Mouse (Mus musculus): Measurements from ENCODE around the gene 2310061I04Rik. TPM values are rescaled to one million over a fixed set of nuclear protein-coding genes. Genes with fewer than 3 reads are reported as not detected.

Gene 2310061I04Rik
- polyA plus RNA-seq, 1 experiment from 2014 or later = 26.7 TPM

DNA sequence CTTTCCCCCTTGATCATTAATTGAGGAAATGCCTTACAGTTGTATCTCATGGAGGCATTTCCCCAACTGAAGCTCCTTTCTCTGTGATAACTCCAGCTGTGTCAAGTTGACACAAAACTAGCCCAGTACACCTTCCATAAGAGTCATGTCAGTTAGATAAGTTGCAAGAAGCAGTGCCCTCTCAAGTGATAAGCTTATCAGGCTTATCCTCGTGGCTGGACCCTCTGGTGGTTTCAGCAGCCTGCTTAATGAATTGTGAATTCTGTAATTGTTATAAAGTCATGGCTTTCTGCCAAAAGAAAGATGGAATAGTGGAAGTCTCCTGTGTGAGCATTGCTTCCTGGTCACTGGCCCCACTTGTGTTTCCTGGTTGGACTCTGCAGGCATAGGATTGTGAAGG lies 30.2 kb upstream of the 2310061I04Rik start:
- 15% methylated on average over 1 of the region's 1 CpGs for WGBS (ENCODE audit: insufficient replicate concordance)
- no peak for ATAC-seq (replicated peaks; ENCODE audit: insufficient number of reproducible peaks, low FRiP score, low TSS enrichment)
- H3K9ac ChIP-seq (ENCODE audit: low read depth, low read length) = no peak overlapping the region

DNA sequence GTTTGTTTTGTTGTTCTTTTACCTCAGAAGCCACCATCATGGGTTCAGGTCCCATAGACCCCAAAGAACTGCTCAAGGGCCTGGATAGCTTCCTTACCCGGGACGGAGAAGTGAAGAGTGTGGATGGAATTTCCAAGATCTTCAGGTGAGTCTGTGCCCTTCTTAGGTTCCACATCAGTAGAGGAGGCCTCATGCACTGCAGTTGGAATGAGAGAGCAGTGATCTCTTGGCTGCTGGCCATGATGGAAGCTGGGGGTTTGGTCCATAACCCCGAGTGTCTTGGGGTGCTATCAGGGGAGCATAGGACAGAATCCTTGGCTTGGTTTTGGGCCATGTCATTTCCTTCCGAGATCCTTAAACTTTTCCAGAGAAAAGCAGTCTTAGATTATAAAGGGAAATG lies 26.1 kb upstream of the 2310061I04Rik start:
- H3K9me3 ChIP-seq (replicated peaks; ENCODE audit: control insufficient read depth, low read length) = no peaks in the 10 kb centered on the region
- no peak overlapping the region for H3K9ac ChIP-seq (ENCODE audit: low read depth, low read length)
- peaks cover 8% of the 10 kb centered on the region for H3K4me1 ChIP-seq (ENCODE audit: control insufficient read depth, insufficient read depth, low read length)
- 91% methylated on average over 4 of the region's 4 CpGs for WGBS (ENCODE audit: insufficient replicate concordance)
- no peak overlapping the region for H3K27ac ChIP-seq (ENCODE audit: low read depth, low read length)
- no peak overlapping the region for H3K4me3 ChIP-seq (ENCODE audit: low read depth, low read length)
- peaks cover 29% of the 10 kb centered on the region for H3K36me3 ChIP-seq (ENCODE audit: control insufficient read depth, insufficient read depth, low read length)
- H3K27me3 ChIP-seq (ENCODE audit: control insufficient read depth, insufficient read depth, low read length) = no peaks in the 10 kb centered on the region
- H3K4me2 ChIP-seq = no peak overlapping the region
- no peak for ATAC-seq (replicated peaks; ENCODE audit: insufficient number of reproducible peaks, low FRiP score, low TSS enrichment)

More for the DNA sequence above, 30.2 kb upstream of the 2310061I04Rik start:
- no peaks in the 10 kb centered on the region for H3K4me1 ChIP-seq (ENCODE audit: control insufficient read depth, insufficient read depth, low read length)
- H3K4me3 ChIP-seq (ENCODE audit: low read depth, low read length) = no peak overlapping the region
- H3K27ac ChIP-seq (ENCODE audit: low read depth, low read length) = no peak overlapping the region
- peaks cover 52% of the 10 kb centered on the region for H3K36me3 ChIP-seq (ENCODE audit: control insufficient read depth, insufficient read depth, low read length)
- no peak overlapping the region for H3K4me2 ChIP-seq
- no peaks in the 10 kb centered on the region for H3K9me3 ChIP-seq (replicated peaks; ENCODE audit: control insufficient read depth, low read length)
- H3K27me3 ChIP-seq (ENCODE audit: control insufficient read depth, insufficient read depth, low read length) = no peaks in the 10 kb centered on the region

DNA sequence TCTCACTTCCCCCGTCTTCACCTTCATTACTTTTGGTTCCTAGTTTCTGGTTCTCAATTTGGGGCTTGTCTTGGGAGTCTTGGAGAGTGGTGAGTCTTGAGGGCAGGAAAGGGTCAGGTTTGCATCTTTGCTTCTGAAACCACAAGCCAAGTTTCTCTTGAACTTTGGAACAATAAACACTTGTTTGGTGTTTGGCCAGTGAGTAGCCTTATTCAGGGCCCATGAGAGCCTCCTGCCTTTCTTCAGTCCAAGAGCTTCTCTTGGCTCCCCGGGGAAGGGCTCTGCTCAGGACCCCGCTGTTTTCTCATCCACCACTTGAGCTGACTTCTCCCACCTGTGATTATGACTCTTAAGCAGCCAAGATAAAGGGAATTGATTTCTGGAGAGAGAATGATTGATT lies 25.3 kb upstream of the 2310061I04Rik start:
- Histone ChIP-seq H3K4me3 (ENCODE audit: low read depth, low read length) (no peak overlapping the region), H3K27ac (ENCODE audit: low read depth, low read length) (no peak overlapping the region), H3K27me3 (ENCODE audit: control insufficient read depth, insufficient read depth, low read length) (no peaks in the 10 kb centered on the region), H3K36me3 (ENCODE audit: control insufficient read depth, insufficient read depth, low read length) (peaks cover 24% of the 10 kb centered on the region), H3K9me3 (replicated peaks; ENCODE audit: control insufficient read depth, low read length) (no peaks in the 10 kb centered on the region), H3K4me2 (no peak overlapping the region), H3K9ac (ENCODE audit: low read depth, low read length) (no peak overlapping the region), H3K4me1 (ENCODE audit: control insufficient read depth, insufficient read depth, low read length) (peaks cover 8% of the 10 kb centered on the region)
- no peak for ATAC-seq (replicated peaks; ENCODE audit: insufficient number of reproducible peaks, low FRiP score, low TSS enrichment)
- WGBS (ENCODE audit: insufficient replicate concordance) = 88% methylated on average over 3 of the region's 3 CpGs

DNA sequence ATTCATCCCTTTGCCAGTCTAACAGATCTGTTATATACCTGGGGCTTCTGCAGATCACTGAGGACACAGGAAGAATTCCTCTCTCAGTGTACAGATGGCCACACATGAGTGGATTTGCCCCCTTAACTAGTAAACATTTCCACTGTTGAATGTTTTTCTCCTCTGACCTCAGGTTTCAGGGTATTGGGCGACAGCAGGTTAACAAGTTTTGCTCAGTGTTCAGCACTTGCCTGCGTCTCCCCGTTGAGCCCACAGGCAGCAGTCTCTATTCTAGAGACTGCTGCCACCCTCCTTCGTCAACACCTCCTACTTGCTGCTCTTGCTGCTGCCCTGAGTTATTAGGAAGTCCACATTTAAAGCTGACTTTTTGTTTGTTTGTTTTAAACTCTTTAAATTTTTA lies 24.5 kb upstream of the 2310061I04Rik start:
- Histone ChIP-seq H3K4me1 (ENCODE audit: control insufficient read depth, insufficient read depth, low read length) (peaks cover 8% of the 10 kb centered on the region), H3K27me3 (ENCODE audit: control insufficient read depth, insufficient read depth, low read length) (no peaks in the 10 kb centered on the region), H3K36me3 (ENCODE audit: control insufficient read depth, insufficient read depth, low read length) (peaks cover 21% of the 10 kb centered on the region), H3K27ac (ENCODE audit: low read depth, low read length) (no peak overlapping the region), H3K9ac (ENCODE audit: low read depth, low read length) (no peak overlapping the region), H3K4me2 (no peak overlapping the region), H3K9me3 (replicated peaks; ENCODE audit: control insufficient read depth, low read length) (no peaks in the 10 kb centered on the region), H3K4me3 (ENCODE audit: low read depth, low read length) (no peak overlapping the region)
- WGBS (ENCODE audit: insufficient replicate concordance) = 81% methylated on average over 4 of the region's 4 CpGs
- ATAC-seq (replicated peaks; ENCODE audit: insufficient number of reproducible peaks, low FRiP score, low TSS enrichment) = no peak

DNA sequence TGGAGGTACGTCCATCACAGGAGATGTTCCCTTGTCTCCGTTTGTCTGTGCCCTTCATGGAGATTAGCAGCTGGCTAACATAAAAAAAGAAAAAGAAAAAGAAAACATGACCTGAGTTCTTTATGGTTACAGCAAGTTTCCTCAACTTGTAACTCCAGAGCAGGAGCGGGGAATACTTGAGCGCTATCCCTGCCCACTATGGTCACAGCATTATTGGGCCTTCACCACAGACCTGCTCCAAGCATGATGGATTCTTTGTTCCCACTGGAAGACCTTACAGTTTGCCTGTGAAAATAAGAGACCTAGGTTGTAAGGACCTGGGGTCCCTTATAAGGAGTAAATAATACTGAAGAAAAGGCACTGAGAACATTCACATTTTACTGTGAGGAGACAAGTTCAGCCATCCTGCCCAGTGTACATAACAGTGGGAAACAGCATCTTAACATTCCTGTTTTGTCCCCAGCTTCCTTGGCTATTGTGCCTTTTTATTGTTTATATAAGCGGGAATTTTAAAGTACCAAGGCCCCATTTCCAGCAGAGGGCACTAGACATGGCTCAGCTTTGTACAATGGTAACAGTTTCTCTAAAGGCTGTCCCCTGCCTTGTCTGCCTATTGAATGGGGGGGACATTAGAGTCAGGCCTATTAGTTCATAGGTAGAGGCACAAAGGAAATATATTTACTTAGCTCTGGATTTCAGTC lies 23.8 kb upstream of the 2310061I04Rik start:
- 82% methylated on average over 5 of the region's 5 CpGs for WGBS (ENCODE audit: insufficient replicate concordance)
- Histone ChIP-seq H3K27ac (ENCODE audit: low read depth, low read length) (peak overlapping the region; percentile 93), H3K36me3 (ENCODE audit: control insufficient read depth, insufficient read depth, low read length) (peaks cover 15% of the 10 kb centered on the region), H3K4me2 (no peak overlapping the region; the same call in 1 of the 2 replicates), H3K4me3 (ENCODE audit: low read depth, low read length) (no peak overlapping the region), H3K4me1 (ENCODE audit: control insufficient read depth, insufficient read depth, low read length) (peaks cover 8% of the 10 kb centered on the region), H3K27me3 (ENCODE audit: control insufficient read depth, insufficient read depth, low read length) (no peaks in the 10 kb centered on the region), H3K9me3 (replicated peaks; ENCODE audit: control insufficient read depth, low read length) (no peaks in the 10 kb centered on the region), H3K9ac (ENCODE audit: low read depth, low read length) (no peak overlapping the region)
- ATAC-seq (replicated peaks; ENCODE audit: insufficient number of reproducible peaks, low FRiP score, low TSS enrichment) = no peak

DNA sequence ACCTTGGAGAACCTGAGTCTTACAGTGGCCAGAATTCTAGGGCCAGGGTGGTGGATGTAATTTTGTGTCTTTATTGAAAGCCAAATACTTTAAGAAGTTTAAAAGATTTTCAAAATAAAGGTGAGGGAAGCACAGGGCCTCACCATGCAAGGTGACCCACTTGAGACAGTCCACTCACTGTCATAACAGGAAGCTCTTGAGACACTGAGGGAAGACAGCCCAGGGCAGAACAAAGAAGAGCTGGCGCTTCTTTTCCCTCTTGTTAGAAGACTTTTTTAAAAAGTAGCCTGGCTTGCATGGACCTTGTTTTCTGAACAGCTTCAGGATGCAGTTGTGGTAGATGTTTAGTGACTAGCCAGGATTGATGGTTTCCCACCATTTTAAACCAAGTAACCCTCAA lies 23.2 kb upstream of the 2310061I04Rik start:
- H3K4me3 ChIP-seq (ENCODE audit: low read depth, low read length) = peak overlapping the region; percentile 14
- H3K27ac ChIP-seq (ENCODE audit: low read depth, low read length) = peak overlapping the region; percentile 93
- peak overlapping the region; percentile 98 for H3K4me2 ChIP-seq
- H3K9ac ChIP-seq (ENCODE audit: low read depth, low read length) = peak overlapping the region; percentile 99; the same call in 1 of the 2 replicates
- H3K36me3 ChIP-seq (ENCODE audit: control insufficient read depth, insufficient read depth, low read length) = peaks cover 15% of the 10 kb centered on the region
- ATAC-seq (replicated peaks; ENCODE audit: insufficient number of reproducible peaks, low FRiP score, low TSS enrichment) = no peak
- H3K9me3 ChIP-seq (replicated peaks; ENCODE audit: control insufficient read depth, low read length) = no peaks in the 10 kb centered on the region
- H3K27me3 ChIP-seq (ENCODE audit: control insufficient read depth, insufficient read depth, low read length) = no peaks in the 10 kb centered on the region
- H3K4me1 ChIP-seq (ENCODE audit: control insufficient read depth, insufficient read depth, low read length) = peaks cover 10% of the 10 kb centered on the region
- WGBS (ENCODE audit: insufficient replicate concordance) = 67% methylated on average over 1 of the region's 1 CpGs

DNA sequence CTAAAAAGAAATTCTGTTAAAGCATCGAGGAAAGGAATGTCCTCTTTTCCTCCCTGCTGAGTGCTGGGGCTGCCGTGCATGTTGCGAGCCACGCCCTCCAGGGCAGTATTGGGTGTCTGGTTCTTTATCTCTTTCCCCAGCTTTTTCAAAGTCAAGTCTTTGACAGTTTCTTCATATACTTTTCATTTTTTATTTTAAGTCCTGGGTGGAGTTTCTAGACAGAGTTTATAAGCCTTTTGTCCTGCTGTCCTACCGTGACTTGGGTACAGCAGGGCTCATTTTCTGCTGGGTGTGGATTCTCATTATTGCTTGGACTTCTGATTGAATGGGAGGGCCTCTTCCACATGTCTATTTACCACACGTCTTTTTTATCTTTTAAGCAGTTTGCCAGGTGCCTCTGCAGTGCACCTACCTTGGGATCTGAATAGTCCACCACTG lies 22.7 kb upstream of the 2310061I04Rik start:
- Histone ChIP-seq H3K4me1 (ENCODE audit: control insufficient read depth, insufficient read depth, low read length) (peaks cover 15% of the 10 kb centered on the region), H3K27ac (ENCODE audit: low read depth, low read length) (peak overlapping the region; percentile 93), H3K4me2 (peak overlapping the region; percentile 98), H3K27me3 (ENCODE audit: control insufficient read depth, insufficient read depth, low read length) (no peaks in the 10 kb centered on the region), H3K36me3 (ENCODE audit: control insufficient read depth, insufficient read depth, low read length) (peaks cover 11% of the 10 kb centered on the region), H3K9me3 (replicated peaks; ENCODE audit: control insufficient read depth, low read length) (no peaks in the 10 kb centered on the region), H3K4me3 (ENCODE audit: low read depth, low read length) (peak overlapping the region; percentile 14), H3K9ac (ENCODE audit: low read depth, low read length) (peak overlapping the region; percentile 99)
- WGBS (ENCODE audit: insufficient replicate concordance) = 47% methylated on average over 6 of the region's 6 CpGs
- no peak for ATAC-seq (replicated peaks; ENCODE audit: insufficient number of reproducible peaks, low FRiP score, low TSS enrichment)

DNA sequence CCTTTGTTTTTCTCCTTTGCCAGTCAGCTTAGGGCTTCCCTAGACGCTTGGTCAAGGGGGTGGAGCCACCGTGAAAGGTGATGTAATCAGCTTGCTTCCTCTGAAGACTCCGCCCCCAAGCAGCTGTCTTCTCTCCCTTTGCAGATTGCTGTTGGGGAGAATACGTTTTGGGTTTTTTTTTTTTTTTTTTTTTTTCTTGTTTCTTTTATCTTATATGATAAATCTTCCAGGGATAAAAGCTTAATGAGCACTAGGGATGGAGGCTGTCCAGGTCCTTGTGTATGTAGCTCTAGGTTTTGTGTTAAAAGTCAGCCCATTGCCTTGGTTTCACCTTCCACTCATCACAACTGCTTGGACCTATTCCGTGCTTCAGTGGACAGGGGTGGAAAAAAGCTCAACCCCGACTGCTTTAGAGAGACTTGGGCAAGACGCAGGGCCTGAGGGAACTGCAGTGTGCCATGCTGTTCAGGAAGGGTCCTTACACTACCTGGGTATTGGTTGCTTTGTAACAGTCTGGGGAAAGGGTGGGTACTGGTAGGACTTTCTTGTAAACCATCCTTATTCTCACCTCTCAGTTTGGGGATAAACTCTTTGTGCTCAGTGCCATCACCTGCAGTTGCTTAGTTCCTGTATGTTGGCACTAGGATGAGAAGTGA lies 22.0 kb upstream of the 2310061I04Rik start:
- ATAC-seq (replicated peaks; ENCODE audit: insufficient number of reproducible peaks, low FRiP score, low TSS enrichment) = peak; percentile 28; the same call in 1 of the 2 replicates
- Histone ChIP-seq H3K27me3 (ENCODE audit: control insufficient read depth, insufficient read depth, low read length) (no peaks in the 10 kb centered on the region), H3K4me3 (ENCODE audit: low read depth, low read length) (peak overlapping the region; percentile 86), H3K9ac (ENCODE audit: low read depth, low read length) (peak overlapping the region; percentile 99), H3K4me1 (ENCODE audit: control insufficient read depth, insufficient read depth, low read length) (peaks cover 15% of the 10 kb centered on the region), H3K36me3 (ENCODE audit: control insufficient read depth, insufficient read depth, low read length) (peaks cover 5% of the 10 kb centered on the region), H3K9me3 (replicated peaks; ENCODE audit: control insufficient read depth, low read length) (no peaks in the 10 kb centered on the region), H3K4me2 (peak overlapping the region; percentile 98), H3K27ac (ENCODE audit: low read depth, low read length) (peak overlapping the region; percentile 93)
- WGBS (ENCODE audit: insufficient replicate concordance) = 13% methylated on average over 7 of the region's 7 CpGs
